In the genomic region with DNA sequence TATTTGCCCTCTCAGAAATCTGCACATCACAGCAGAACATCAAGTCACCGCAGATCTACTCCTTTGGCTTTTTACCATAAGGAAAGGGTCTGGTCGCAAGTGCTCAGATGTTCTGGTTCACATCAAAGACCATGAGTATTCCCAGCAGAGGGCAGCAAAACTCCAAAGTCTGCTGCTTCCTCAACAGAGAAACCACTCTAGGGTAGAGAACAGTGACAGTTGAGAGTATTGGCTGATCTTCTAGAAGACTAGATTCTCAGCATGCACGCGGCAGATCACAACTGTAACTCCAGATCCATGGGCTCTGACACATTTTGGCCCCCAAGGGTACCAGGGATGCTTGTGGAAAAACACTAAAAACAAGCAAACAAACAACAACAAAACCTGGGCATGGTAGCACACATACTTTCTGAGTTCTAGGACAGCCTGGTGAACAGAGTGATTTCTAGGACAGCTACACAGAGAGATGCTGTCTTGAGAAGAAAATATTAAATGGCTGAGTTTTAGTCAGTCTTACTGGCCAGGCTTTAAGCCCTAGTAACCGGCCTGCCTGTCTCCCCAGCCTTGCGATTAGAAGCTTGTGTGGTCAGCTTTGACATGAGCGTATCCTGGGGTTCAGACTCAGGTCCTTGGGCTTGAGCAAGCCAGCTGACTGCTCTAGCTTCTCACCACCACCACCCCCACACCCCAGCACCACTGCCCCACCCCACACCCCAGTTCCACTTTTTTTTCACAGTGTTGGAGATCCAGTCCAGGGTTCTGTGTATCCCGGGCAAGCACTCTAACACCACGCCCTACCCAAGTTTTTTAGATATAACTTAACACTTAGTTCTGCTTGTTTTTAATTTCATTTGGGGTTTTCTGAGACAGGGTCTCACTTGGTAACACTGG, we compare ENCODE assay signal across 8 mouse cellular contexts. TPM values are rescaled to one million over a fixed set of nuclear protein-coding genes. Genes with fewer than 3 reads are reported as not detected.
A peak's percentile ranks its signal among the peaks of the same experiment; 100 is the strongest.
DNase-seq lines count a peak whose midpoint lies in the region; ATAC-seq and TF ChIP-seq lines count a peak whose summit lies in the region.

No protein-coding gene starts in this region.

- peak; percentile 97 for TF ChIP-seq CTCF in Patski (IDR thresholded peaks at IDR 0.05)
- peak; percentile 68 for TF ChIP-seq CTCF in left cerebral cortex, adult 2 months (IDR thresholded peaks at IDR 0.05)

- no peak overlapping the region for H3K4me3 ChIP-seq in left cerebral cortex, adult 2 months

- POLR2A ChIA-PET in Patski (lab: Charles Lee), result interaction anchor here (1.2 kb wide), 1 partner anchor 159 kb away, joined by 4 read pairs; no protein-coding TSS in a partner anchor

- intact Hi-C loops in left cerebral cortex, adult 2 months (cut with DNase I), result loop anchor here (1.0 to 5.0 kb wide), 3 partner anchors 178 to 383 kb away; no protein-coding TSS in a partner anchor

- no peaks in the 10 kb centered on the region for H3K27me3 ChIP-seq in Patski

- peak; percentile 91 for ATAC-seq in Patski
- ATAC-seq in inflammation-experienced regulatory T-cells, adult 6 months, result peak; percentile 38

- in situ Hi-C loops in Patski (cut with MboI; ENCODE audit: low pct_unique_long_range_greater_than_20kb), result loop anchor here (5.0 to 10.0 kb wide), 2 partner anchors 298 to 386 kb away; no protein-coding TSS in a partner anchor

- H3K27ac ChIP-seq in left cerebral cortex, adult 2 months, result no peak overlapping the region

- DNase-seq in Patski (ENCODE audit: low read depth, low spot score), result peak; percentile 74
- peak; percentile 47 for DNase-seq in cerebellum, adult 9-10 months
- peak; percentile 43 to 76 for DNase-seq in frontal cortex, postnatal 14 days (ENCODE audit: low spot score in 2 of 2)
- peak; percentile 71 to 80 for DNase-seq in left cerebral cortex, adult 2 months (ENCODE audit: extremely low spot score in 1 of 2, low spot score in 2 of 2)
- DNase-seq in lung, postnatal 4 days, result peak; percentile 39 to 87
- peak; percentile 90 for DNase-seq in retina, postnatal 1 day
- DNase-seq in thymus, postnatal 4 days, result peak; percentile 89

- CTCF ChIA-PET in Patski (lab: Charles Lee), result interaction anchor here (0.7 to 7.9 kb wide), 7 partner anchors 88 to 296 kb away, joined by 3 to 63 read pairs (median 4); no protein-coding TSS in a partner anchor

RNA-seq across cellular contexts. Expression of gene Sec22b, which starts 28.2 kb away (rescaled TPM):
- polyA plus RNA-seq in Patski (2021), result 107 TPM
- 100 to 1,000 TPM in 1 of 3 experiments, 10 to 100 TPM in 2; 74.0 to 102 (median 82.1) TPM for polyA plus RNA-seq in inflammation-experienced regulatory T-cells, adult 6 months (2017; shearing (Covaris generic))
- total RNA-seq in left cerebral cortex, adult 2 months (2021), result 10 to 100 TPM; 80.1 to 90.2 TPM

RNA-seq across cellular contexts. Expression of gene Pde4dip, which starts 40.7 kb away (rescaled TPM):
- 44.7 TPM for polyA plus RNA-seq in Patski (2021)
- 10 to 100 TPM in 2 of 3 experiments, 1 to 10 TPM in 1; 9.1 to 13.1 (median 11.2) TPM for polyA plus RNA-seq in inflammation-experienced regulatory T-cells, adult 6 months (2017; shearing (Covaris generic))
- total RNA-seq in left cerebral cortex, adult 2 months (2021), result 100 to 1,000 TPM; 224 to 246 TPM
